Mouse (Mus musculus) Patski (cell line): ENCODE measurements around the gene Gm30302. TPM values are rescaled to one million over a fixed set of nuclear protein-coding genes. Genes with fewer than 3 reads are reported as not detected.

Experiments
- ATAC-seq: fragments of 100-300 bp; one replicate; pipeline ENCODE4 v1.8.0; 2021
- CTCF ChIA-PET: fragments of 350-600 bp; sonication (Branson Sonifier 250); formaldehyde crosslinking; loops from one replicate; lab custom pipeline; 2022; ENCODE audit warnings: inconsistent platforms; lab: Charles Lee
- POLR2A ChIA-PET: fragments of 350-600 bp; sonication (Branson Sonifier 250); formaldehyde crosslinking; loops from one replicate; lab custom pipeline; 2022; ENCODE audit warnings: antibody characterized with exemption, inconsistent platforms; lab: Charles Lee
- DNase-seq: peaks from one replicate; pipeline ENCODE4 v3.0.0-alpha.2; 2011; ENCODE audit warnings: low read depth, low spot score
- H3K27me3 ChIP-seq: fragments of 371-371 bp; one replicate; pipeline ENCODE4 v1.5.1; 2021
- CTCF ChIP-seq: fragments of 100-300 bp; IDR thresholded peaks from one replicate; pipeline ENCODE4 v1.5.1; 2021
- in situ Hi-C: fragments of 300-500 bp; cut with MboI; formaldehyde crosslinking; loops from 3 replicates; pipeline ENCODE4 v1.11.1; 2018; ENCODE audit warnings: low pct_unique_long_range_greater_than_20kb, mixed read lengths
- polyA plus RNA-seq: library from polyadenylated mRNA; unstranded; gene quantifications from one replicate; pipeline ENCODE4 v1.2.3, GENCODE M21; 2021

Gm30302 gene
- polyA plus RNA-seq, result not detected

DNA sequence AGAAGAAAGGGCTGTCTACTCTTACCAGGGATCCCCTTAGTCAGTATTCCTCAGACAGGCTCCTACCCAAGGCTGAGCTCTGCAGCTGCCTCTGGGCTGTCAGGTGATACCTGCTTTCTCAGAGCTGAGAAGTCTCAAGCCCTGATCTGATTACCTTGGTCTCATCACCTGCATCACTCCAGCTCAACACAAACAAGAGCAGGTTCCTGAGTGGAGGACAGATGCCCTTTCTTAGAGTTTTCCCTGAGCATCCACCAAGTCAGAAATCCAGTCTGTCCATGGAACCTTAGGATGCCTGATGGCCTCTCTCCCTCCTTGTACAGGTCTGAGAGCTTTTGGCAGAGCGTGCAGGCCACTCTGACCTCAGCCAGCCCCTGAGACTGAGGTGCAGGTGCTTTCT is at the start of gene Gm30302:
Gene Gm30302 (minus strand): TSS at position 101 of the 400 bp plus-strand sequence.
- no peak for ATAC-seq
- TF ChIP-seq CTCF, result no peak
- POLR2A ChIA-PET, result no interaction called here

DNA sequence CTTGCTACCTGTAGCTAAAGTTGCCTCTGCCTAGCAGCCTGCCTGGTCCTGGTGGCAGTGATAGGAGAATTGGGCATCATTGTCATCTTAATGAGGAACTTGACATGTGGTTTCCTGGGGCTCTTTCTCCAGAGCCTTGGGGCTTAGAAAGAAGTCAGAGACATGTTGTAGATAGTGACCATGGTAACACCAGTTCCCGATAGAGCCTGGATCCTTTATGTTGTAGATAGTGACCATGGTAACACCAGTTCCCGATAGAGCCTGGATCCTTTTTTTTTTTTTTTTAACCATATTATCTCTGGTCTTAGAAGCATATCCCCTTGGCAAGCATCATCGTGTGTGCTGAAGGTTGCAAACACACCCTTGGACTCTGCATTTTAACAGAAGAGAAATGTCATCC is 48.0 kb upstream of the Gm30302 start:
- H3K27me3 ChIP-seq, result no peaks in the 10 kb centered on the region
- no peak for TF ChIP-seq CTCF
- ChIA-PET CTCF (no interaction called here), POLR2A (no interaction called here)
- in situ Hi-C loops, result no loop called here
- DNase-seq (no peak), ATAC-seq (no peak)

More for the DNA sequence above, at the start of gene Gm30302:
- CTCF ChIA-PET, result no interaction called here
- no peak for DNase-seq
- H3K27me3 ChIP-seq, result peaks cover 5% of the 10 kb centered on the region
- in situ Hi-C loops, result no loop called here

- no peak for DNase-seq
- in situ Hi-C loops, result no loop called here
- ChIA-PET CTCF (no interaction called here), POLR2A (no interaction called here)
- no peaks in the 10 kb centered on the region for H3K27me3 ChIP-seq
- TF ChIP-seq CTCF, result no peak
- no peak for ATAC-seq
Measured at GRCm38 (mm10) chr13:49846141-49846540, 47.3 kb upstream of the Gm30302 start.

DNA sequence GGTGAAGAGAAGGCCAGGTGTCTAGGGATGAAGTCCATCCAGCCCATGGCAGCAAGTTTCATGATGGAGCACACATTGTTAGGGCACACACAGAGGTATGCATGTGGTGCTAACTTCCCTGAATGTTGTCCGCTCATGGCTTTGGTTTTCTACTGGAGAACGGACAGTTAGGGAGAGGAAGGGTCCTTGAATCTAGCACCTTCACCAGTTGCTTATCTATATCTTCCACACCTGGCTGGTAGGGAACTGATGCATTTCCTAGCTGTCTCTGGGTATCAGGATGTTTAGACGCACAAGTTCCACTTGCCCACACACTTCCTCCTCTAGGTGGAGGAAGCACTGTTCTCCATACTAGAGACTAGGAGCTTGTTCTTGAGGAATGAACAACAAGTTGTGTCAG is 46.9 kb upstream of the Gm30302 start:
- in situ Hi-C loops, result no loop called here
- no peaks in the 10 kb centered on the region for H3K27me3 ChIP-seq
- TF ChIP-seq CTCF, result no peak
- POLR2A ChIA-PET, result no interaction called here
- DNase-seq, result no peak
- no peak for ATAC-seq
- CTCF ChIA-PET, result no interaction called here

DNA sequence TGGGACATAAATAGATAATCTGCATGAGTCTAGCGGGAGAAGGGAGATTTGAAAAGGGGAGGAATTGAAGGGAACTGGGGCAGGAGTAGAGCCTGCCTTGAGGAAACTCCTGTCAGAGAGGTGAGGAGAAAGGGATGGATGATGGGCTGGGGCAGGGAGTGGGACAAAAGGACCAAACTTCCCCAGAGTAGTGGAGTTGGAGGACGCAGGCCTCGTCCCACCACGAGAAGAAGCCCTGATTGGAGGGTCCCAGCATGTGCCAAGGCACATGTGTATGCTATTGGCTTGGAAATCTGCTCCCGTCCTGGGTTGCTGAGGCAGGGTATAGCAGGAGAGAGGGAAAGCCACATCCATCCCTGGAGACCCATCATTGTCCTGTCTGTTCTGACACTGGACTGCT is 45.3 kb upstream of the Gm30302 start:
- DNase-seq (no peak), ATAC-seq (no peak)
- POLR2A ChIA-PET, result no interaction called here
- in situ Hi-C loops, result no loop called here
- no peaks in the 10 kb centered on the region for H3K27me3 ChIP-seq
- no peak for TF ChIP-seq CTCF
- CTCF ChIA-PET, result no interaction called here

DNA sequence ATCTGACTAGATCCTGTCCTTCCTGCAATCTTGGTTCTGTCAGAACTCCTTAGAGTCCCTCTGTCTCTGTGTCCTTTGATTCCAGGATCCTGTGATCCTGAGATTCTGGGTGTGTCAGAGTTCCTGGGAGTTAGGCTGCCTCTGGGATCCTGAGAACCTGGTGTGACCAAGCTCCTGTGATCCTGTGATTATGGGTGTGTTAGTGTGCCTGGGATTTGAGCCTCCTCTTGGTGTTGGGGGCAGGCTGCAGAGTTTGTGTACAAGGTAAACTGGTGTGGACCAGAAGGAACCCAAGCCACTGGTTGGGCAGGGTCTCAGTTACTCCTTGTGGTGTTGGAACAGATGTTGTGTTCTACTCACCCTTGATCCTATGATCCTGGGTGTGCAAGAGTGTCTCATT is 42.4 kb upstream of the Gm30302 start:
- in situ Hi-C loops, result no loop called here
- ChIA-PET POLR2A (no interaction called here), CTCF (no interaction called here)
- TF ChIP-seq CTCF, result no peak
- ATAC-seq (no peak), DNase-seq (no peak)
- no peaks in the 10 kb centered on the region for H3K27me3 ChIP-seq

- TF ChIP-seq CTCF, result no peak
- ATAC-seq, result no peak
- H3K27me3 ChIP-seq, result peaks cover 3% of the 10 kb centered on the region
- POLR2A ChIA-PET, result no interaction called here
- CTCF ChIA-PET, result no interaction called here
- in situ Hi-C loops, result no loop called here
- DNase-seq, result no peak
Measured at GRCm38 (mm10) chr13:49830355-49830754, 31.6 kb upstream of the Gm30302 start.

DNA sequence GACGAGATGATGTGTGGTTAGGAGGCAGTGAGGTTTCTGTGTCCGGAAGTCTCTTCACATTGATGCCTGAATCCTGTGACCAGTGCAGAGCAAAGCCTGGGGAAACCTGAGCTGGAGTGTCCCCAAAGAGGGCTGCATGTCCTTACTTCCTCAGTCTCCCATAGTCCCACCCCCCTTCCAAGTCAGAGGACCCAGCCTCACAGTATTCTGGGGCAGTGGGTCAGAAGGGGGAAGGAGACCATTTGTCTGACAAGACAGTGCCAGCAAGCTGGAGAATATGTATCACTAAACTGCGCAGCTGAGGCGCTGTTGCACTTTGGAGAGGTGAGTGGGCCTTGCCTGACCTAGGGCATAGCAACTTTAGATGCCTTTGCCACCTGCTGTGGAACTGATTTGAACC is 26.5 kb upstream of the Gm30302 start:
- no peak for TF ChIP-seq CTCF
- no peak for DNase-seq
- ChIA-PET CTCF (no interaction called here), POLR2A (no interaction called here)
- in situ Hi-C loops, result no loop called here
- ATAC-seq, result no peak
- H3K27me3 ChIP-seq, result peaks cover 7% of the 10 kb centered on the region

DNA sequence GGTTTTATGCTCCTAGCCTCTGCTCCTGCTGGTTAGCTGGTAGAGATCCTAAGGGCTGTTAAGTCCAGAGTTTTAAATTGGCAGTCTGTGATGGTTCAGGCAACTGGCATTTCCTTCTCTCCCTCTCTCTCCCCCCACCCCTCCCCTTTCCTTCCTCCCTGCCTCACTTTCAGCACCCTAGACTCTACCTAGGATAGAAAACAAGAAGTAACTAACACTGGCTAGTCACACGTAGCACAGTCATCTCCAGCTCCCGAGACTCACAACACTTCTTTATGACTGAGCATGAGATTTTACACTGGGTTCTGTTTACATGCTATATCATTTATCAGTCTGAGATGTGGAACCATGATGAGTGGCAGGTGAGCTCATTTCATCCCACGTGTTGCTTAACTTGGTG is 16.2 kb upstream of the Gm30302 start:
- ChIA-PET CTCF (no interaction called here), POLR2A (no interaction called here)
- peaks cover 4% of the 10 kb centered on the region for H3K27me3 ChIP-seq
- in situ Hi-C loops, result no loop called here
- DNase-seq (no peak), ATAC-seq (no peak)
- no peak for TF ChIP-seq CTCF

- no peak for ATAC-seq
- ChIA-PET CTCF (no interaction called here), POLR2A (no interaction called here)
- no peak for DNase-seq
- in situ Hi-C loops, result no loop called here
- no peak for TF ChIP-seq CTCF
- H3K27me3 ChIP-seq, result peaks cover 4% of the 10 kb centered on the region
Measured at GRCm38 (mm10) chr13:49814420-49814819, 15.6 kb upstream of the Gm30302 start.

GRCm38 (mm10) chr13:49807146-49807545 is 8.3 kb upstream of the Gm30302 start:
- ChIA-PET CTCF (no interaction called here), POLR2A (no interaction called here)
- no peak for ATAC-seq
- no peaks in the 10 kb centered on the region for H3K27me3 ChIP-seq
- TF ChIP-seq CTCF, result peak; percentile 60
- no peak for DNase-seq
- in situ Hi-C loops, result no loop called here
